Mouse (Mus musculus): ENCODE measurements at regions not wholly inside any gene's neighbourhood (a gene's known extent, or its start where the extent isn't known, plus 50 kb on each side); places are given as distances from the start of the nearest gene placed in this dataset.

GRCm38 (mm10) chr3:149110831-149111230 is 120.5 kb upstream of the Adgrl2 start:
- no peak overlapping the region for H3K4me2 ChIP-seq (replicated peaks; ENCODE audit: low read depth)
- whole genome bisulfite sequencing: 31% methylated on average over 9 of the region's 9 CpGs
- no peak overlapping the region for H3K27ac ChIP-seq (ENCODE audit: low read depth, low read length)
- H3K4me3 ChIP-seq (ENCODE audit: low read depth, low read length): no peak overlapping the region
- H3K4me1 ChIP-seq (replicated peaks; ENCODE audit: control insufficient read depth, insufficient read depth, low read length): no peaks in the 10 kb centered on the region; the same call in 1 of the 2 replicates
- no peaks in the 10 kb centered on the region for H3K27me3 ChIP-seq (replicated peaks; ENCODE audit: control insufficient read depth, insufficient read depth, low read length)
- ATAC-seq: no peak
- TF ChIP-seq CTCF (IDR thresholded peaks at IDR 0.05; ENCODE audit: low read depth): no peak
- H3K9ac ChIP-seq (ENCODE audit: low read depth, low read length): no peak overlapping the region
- no peaks in the 10 kb centered on the region for H3K9me3 ChIP-seq (ENCODE audit: control insufficient read depth)
- H3K36me3 ChIP-seq (ENCODE audit: control insufficient read depth, insufficient read depth): no peaks in the 10 kb centered on the region

- no peaks in the 10 kb centered on the region for H3K9me3 ChIP-seq (ENCODE audit: control insufficient read depth)
- no peak for TF ChIP-seq CTCF (IDR thresholded peaks at IDR 0.05; ENCODE audit: low read depth)
- no peak overlapping the region for H3K9ac ChIP-seq (ENCODE audit: low read depth, low read length)
- H3K27me3 ChIP-seq (replicated peaks; ENCODE audit: control insufficient read depth, insufficient read depth, low read length): no peaks in the 10 kb centered on the region
- no peaks in the 10 kb centered on the region; the same call in 1 of the 2 replicates for H3K4me1 ChIP-seq (replicated peaks; ENCODE audit: control insufficient read depth, insufficient read depth, low read length)
- no peak overlapping the region for H3K4me3 ChIP-seq (ENCODE audit: low read depth, low read length)
- 49% methylated on average over 13 of the region's 13 CpGs for WGBS
- no peak for ATAC-seq
- no peak overlapping the region for H3K4me2 ChIP-seq (replicated peaks; ENCODE audit: low read depth)
- H3K27ac ChIP-seq (ENCODE audit: low read depth, low read length): no peak overlapping the region
- no peaks in the 10 kb centered on the region for H3K36me3 ChIP-seq (ENCODE audit: control insufficient read depth, insufficient read depth)
These were observed 115.5 kb upstream of the Adgrl2 start for GRCm38 (mm10) chr3:149105709-149106450.

- Histone ChIP-seq H3K4me1 (replicated peaks; ENCODE audit: control insufficient read depth, insufficient read depth, low read length) (no peaks in the 10 kb centered on the region; the same call in 1 of the 2 replicates), H3K4me2 (replicated peaks; ENCODE audit: low read depth) (no peak overlapping the region), H3K36me3 (ENCODE audit: control insufficient read depth, insufficient read depth) (no peaks in the 10 kb centered on the region), H3K4me3 (ENCODE audit: low read depth, low read length) (no peak overlapping the region), H3K27ac (ENCODE audit: low read depth, low read length) (no peak overlapping the region), H3K27me3 (replicated peaks; ENCODE audit: control insufficient read depth, insufficient read depth, low read length) (no peaks in the 10 kb centered on the region), H3K9me3 (ENCODE audit: control insufficient read depth) (no peaks in the 10 kb centered on the region), H3K9ac (ENCODE audit: low read depth, low read length) (no peak overlapping the region)
- no peak for ATAC-seq
- 56% methylated on average over 4 of the region's 4 CpGs for WGBS
- TF ChIP-seq CTCF (IDR thresholded peaks at IDR 0.05; ENCODE audit: low read depth): no peak
These were observed 114.8 kb upstream of the Adgrl2 start for GRCm38 (mm10) chr3:149105181-149105580.

GRCm38 (mm10) chr3:149104080-149104479 is 113.7 kb upstream of the Adgrl2 start:
- ATAC-seq: no peak
- Histone ChIP-seq H3K9me3 (ENCODE audit: control insufficient read depth) (no peaks in the 10 kb centered on the region), H3K9ac (ENCODE audit: low read depth, low read length) (no peak overlapping the region), H3K27me3 (replicated peaks; ENCODE audit: control insufficient read depth, insufficient read depth, low read length) (no peaks in the 10 kb centered on the region), H3K36me3 (ENCODE audit: control insufficient read depth, insufficient read depth) (no peaks in the 10 kb centered on the region), H3K4me1 (replicated peaks; ENCODE audit: control insufficient read depth, insufficient read depth, low read length) (no peaks in the 10 kb centered on the region; the same call in 1 of the 2 replicates), H3K4me3 (ENCODE audit: low read depth, low read length) (no peak overlapping the region), H3K27ac (ENCODE audit: low read depth, low read length) (no peak overlapping the region), H3K4me2 (replicated peaks; ENCODE audit: low read depth) (no peak overlapping the region)
- WGBS: 78% methylated on average over 6 of the region's 6 CpGs
- no peak for TF ChIP-seq CTCF (IDR thresholded peaks at IDR 0.05; ENCODE audit: low read depth)

- Histone ChIP-seq H3K4me1 (replicated peaks; ENCODE audit: control insufficient read depth, insufficient read depth, low read length) (no peaks in the 10 kb centered on the region; the same call in 1 of the 2 replicates), H3K4me3 (ENCODE audit: low read depth, low read length) (no peak overlapping the region), H3K4me2 (replicated peaks; ENCODE audit: low read depth) (no peak overlapping the region), H3K9ac (ENCODE audit: low read depth, low read length) (no peak overlapping the region), H3K9me3 (ENCODE audit: control insufficient read depth) (no peaks in the 10 kb centered on the region), H3K27me3 (replicated peaks; ENCODE audit: control insufficient read depth, insufficient read depth, low read length) (no peaks in the 10 kb centered on the region), H3K27ac (ENCODE audit: low read depth, low read length) (no peak overlapping the region), H3K36me3 (ENCODE audit: control insufficient read depth, insufficient read depth) (no peaks in the 10 kb centered on the region)
- TF ChIP-seq CTCF (IDR thresholded peaks at IDR 0.05; ENCODE audit: low read depth): no peak
- WGBS: 86% methylated on average over 3 of the region's 3 CpGs
- no peak for ATAC-seq
These were observed 113.1 kb upstream of the Adgrl2 start for GRCm38 (mm10) chr3:149103469-149103868.

GRCm38 (mm10) chr3:149102846-149103245 is 112.5 kb upstream of the Adgrl2 start:
- Histone ChIP-seq H3K4me1 (replicated peaks; ENCODE audit: control insufficient read depth, insufficient read depth, low read length) (no peaks in the 10 kb centered on the region; the same call in 1 of the 2 replicates), H3K36me3 (ENCODE audit: control insufficient read depth, insufficient read depth) (no peaks in the 10 kb centered on the region), H3K4me3 (ENCODE audit: low read depth, low read length) (no peak overlapping the region), H3K9ac (ENCODE audit: low read depth, low read length) (no peak overlapping the region), H3K4me2 (replicated peaks; ENCODE audit: low read depth) (no peak overlapping the region), H3K27ac (ENCODE audit: low read depth, low read length) (no peak overlapping the region), H3K9me3 (ENCODE audit: control insufficient read depth) (no peaks in the 10 kb centered on the region), H3K27me3 (replicated peaks; ENCODE audit: control insufficient read depth, insufficient read depth, low read length) (no peaks in the 10 kb centered on the region)
- no peak for ATAC-seq
- TF ChIP-seq CTCF (IDR thresholded peaks at IDR 0.05; ENCODE audit: low read depth): no peak
- WGBS: 82% methylated on average over 8 of the region's 8 CpGs

All from intestine, postnatal 0 days (tissue).